Mouse (Mus musculus): ENCODE data around the gene Dbndd2.

Dbndd2 gene

DNA sequence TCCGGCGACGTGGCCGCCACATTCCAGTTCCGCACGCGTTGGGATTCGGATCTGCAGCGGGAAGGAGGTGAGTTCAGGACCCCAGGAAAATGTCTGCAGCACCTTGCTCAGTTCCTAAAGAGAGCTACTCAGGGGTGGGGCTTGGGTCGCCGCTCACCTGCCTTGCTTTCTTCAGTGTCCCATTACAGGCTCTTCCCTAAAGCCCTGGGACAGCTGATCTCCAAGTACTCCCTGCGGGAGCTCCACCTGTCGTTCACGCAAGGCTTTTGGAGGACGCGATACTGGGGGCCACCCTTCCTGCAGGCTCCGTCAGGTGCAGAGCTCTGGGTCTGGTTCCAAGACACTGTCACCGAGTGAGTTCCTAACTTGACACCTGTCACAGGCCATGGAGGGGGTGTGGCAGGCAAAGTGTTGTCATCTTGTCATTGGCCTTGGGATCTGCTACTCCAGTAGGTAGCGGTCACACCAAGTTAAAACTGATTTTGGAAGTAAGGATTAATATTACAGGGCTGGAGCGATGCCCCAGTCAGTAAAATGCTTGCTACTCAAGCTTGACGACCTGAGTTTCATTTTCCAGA is 11.9 kb downstream of the Dbndd2 start:
- in situ Hi-C loops (cut with MboI, MseI): no loop called here

DNA sequence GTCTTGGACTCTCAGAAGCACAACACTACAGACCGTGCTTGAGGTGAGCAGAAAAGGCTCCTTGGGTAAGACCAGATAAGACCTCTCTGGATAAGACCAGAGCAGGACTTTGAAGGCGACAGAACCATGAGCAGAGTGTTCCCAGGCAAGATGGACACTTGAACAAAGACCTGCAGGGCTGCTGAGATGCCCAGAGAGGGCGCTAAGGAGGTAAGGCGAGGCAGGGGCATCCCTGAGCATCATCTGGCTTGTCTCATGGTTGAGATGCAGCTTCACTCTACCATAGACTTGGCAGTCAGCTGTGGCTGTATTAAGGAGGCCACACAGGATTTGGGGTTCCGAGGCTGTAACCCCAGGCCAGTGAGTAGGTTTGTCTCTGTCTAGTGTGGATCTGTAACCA is 13.4 kb downstream of the Dbndd2 start:
- in situ Hi-C loops (cut with MboI, MseI): no loop called here

GRCm38 (mm10) chr2:164500511-164500910 is 14.6 kb downstream of the Dbndd2 start:
- in situ Hi-C loops (cut with MboI, MseI): no loop called here

DNA sequence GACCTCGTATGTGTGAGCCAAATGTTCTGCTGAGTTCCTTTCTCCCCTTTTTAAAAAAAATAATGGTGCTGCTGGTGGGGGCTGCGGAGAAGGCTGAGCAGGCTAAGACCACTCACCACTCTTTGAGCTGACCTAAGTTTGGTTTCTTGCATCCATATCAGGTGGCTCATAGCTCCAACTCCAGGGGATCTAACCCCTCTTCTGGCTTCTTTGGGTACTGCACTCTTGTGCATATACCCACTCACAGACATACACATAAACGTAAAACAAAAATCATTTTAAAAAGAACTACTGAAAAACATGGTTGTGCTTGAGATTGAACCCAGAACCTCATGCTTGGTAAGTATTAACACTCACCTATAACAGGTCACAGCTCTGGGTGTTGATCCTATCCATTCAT is 19.0 kb downstream of the Dbndd2 start:
- in situ Hi-C loops (cut with MboI, MseI): no loop called here

DNA sequence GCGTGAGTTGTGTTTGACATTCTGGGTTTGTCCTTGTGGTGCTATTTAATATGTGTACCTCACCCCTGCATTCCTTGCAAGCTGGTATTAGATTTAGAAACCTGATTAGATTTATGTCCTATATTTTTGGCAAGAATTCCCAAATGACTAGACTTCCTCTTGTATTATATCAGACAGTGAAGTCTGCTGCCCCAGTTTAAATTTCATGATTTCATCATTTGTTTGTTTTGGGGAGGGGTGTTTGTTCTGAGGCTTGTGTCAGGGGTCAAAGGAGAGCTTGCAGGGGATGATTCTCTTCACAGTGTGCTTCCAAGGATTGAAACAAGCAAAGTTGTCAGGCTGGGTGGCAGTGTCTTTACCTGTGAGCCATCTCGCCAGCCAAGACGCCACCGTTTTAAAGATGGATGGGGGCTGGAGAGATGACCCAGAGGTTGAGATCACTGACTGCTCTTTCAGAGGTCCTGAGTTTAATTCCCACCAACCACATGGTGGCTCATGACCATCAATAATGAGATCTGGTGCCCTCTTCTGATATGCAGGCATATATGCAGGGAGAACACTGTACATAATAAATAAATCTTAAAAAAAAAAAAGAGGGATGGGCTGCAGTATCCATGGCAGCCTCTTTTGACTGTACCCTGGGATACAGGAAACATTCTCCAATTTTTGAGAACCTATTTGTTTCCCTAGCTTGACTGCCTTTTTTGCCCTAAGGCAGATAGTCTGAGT is 19.9 kb downstream of the Dbndd2 start:
- in situ Hi-C loops (cut with MboI, MseI): no loop called here

DNA sequence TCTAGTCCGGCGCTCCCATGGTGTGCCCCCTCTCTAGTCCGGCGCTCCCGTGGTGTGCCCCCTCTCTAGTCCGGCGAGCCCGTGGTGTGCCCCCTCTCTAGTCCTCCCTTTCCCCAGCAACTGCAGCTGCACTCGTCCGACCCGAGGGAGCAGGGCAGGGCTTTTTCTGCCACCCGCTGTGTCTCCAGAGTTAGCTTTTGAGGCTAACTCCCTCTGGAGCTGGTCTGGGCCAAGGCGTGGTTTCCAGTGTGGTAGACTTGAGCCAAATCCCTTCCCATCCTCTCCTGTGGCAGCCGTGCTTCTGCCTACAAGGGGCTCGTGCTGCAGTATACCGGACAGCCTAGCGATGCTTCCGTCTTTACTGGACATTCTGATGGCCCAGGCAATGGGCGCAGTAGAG is 21.9 kb downstream of the Dbndd2 start:
- in situ Hi-C loops (cut with MboI, MseI): no loop called here

GRCm38 (mm10) chr2:164510621-164511190 is 24.8 kb downstream of the Dbndd2 start:
- in situ Hi-C loops (cut with MboI, MseI): no loop called here

DNA sequence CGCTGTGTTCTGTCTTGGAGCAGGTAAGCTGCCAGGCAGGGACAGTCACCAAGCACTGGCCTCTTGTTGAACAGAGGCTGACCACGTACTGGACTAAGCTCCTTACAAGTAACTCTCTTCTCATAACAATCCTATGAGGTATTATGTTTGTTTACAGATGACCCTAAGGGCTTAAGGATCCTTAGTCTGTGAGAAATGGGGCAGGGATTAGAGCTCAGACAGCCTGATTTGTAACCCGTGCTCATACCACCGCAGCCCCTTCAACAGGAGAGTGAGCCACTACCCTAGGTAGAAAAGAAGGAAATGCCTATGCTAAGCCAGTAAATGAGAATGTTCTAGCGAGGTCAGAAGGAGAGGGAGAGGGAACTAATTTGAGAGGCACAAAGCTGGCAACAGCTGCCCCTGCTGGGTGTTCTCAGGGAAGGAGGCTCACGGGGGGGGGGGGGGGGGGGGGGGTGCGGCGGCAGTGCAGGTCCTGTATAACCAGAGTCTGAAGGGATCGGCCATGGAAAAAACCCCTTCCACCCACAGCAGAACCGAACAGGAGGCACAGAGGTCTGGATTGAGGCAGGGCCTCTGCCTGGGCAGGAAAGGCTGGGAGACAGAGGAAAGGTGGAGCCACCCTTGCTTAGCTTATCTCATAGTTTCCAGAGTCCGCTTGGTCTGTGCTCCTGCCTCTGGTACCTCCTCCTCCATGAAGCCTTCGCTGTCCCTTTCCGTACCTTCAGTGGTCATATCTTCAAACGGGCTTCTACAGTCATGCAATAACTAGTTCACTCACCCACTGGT is 26.4 kb downstream of the Dbndd2 start:
- in situ Hi-C loops (cut with MboI, MseI): no loop called here

DNA sequence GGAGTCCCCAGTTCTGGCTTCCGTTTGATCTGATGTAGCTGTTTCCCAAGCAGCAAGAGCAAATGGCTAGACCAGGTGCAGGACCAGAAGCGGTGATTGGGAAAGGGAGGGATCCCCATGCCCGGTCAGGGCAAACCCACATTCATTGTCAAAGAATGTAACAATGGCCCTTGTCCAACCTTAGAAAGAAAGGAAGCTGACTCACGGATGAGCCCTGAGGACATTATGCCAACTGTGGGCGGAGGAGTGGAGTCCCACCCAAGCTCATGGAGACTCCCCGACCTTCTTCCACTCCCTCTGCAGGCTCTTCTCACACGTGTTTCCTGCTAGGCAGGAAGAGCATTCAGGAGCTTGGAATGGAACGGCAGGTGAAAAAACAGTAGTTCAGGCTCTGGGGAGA is 27.5 kb downstream of the Dbndd2 start:
- in situ Hi-C loops (cut with MboI, MseI): no loop called here

GRCm38 (mm10) chr2:164514916-164515315 is 29.0 kb downstream of the Dbndd2 start:
- in situ Hi-C loops (cut with MboI, MseI): no loop called here

DNA sequence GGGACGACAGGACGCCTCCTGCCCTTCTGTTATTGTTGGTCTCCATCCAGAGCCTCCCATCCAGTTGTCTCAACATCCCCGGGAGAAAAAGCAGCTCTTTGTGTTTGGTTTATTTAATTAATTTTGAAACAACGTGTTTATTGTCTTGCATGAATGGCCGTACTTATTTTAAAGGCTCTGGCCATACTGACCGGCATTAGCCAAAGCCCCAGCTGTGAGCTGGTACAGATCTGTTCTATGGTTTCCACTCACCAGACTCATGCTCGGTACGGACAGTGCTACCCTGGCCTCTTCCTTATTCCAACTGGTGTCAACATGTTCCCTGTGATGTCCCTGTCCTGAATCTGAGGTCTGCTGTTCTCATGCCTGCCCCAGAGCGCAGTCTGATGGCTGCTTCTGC is 30.0 kb downstream of the Dbndd2 start:
- in situ Hi-C loops (cut with MboI, MseI): no loop called here

- in situ Hi-C loops (cut with MboI, MseI): no loop called here
Observed at GRCm38 (mm10) chr2:164516592-164516991, 30.7 kb downstream of the Dbndd2 start.

GRCm38 (mm10) chr2:164517485-164518221 is 31.7 kb downstream of the Dbndd2 start:
- in situ Hi-C loops (cut with MboI, MseI): no loop called here

DNA sequence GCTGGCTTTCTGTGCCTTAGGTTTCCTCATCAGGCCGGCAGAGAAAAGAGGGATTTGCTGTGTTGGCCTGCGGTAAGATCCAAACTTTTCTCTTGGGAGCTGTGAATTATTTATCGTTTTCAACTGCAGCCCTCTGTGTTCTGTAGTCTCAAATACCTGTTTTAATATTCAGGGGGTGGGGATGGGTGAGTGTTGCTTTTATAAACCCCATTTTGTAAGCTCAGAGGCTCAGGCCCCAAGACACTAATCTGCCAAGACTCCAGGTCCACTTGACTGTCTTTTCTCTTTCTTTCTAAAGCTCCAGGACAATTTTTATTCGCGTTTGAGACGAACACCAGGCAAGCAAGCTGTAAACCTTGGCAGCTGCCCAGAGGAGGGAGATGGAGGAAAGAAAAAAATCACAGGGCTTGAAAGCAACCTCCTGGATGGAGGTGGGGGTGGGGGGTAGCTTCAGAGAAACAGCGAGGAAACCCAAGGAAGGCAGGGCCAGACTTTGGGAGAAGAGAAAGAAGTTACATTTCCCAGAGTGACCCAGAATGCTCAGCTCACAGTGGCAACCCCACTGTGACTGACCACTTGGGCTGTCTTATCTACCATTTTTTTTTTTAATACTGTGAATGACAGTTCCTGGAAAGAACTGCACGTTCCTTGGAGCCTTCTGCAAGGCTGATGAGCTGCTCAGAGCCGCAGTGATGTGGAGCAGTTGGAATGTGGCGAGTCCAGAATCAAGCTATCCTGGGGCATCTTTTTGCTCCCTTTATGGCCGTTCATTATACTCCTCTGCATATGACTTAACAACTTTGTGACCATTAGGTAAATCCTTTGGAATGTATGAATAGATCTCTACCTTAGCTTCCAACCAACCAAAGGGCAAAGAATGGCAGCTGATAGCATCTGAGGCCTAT is 32.6 kb downstream of the Dbndd2 start:
- in situ Hi-C loops (cut with MboI, MseI): no loop called here

DNA sequence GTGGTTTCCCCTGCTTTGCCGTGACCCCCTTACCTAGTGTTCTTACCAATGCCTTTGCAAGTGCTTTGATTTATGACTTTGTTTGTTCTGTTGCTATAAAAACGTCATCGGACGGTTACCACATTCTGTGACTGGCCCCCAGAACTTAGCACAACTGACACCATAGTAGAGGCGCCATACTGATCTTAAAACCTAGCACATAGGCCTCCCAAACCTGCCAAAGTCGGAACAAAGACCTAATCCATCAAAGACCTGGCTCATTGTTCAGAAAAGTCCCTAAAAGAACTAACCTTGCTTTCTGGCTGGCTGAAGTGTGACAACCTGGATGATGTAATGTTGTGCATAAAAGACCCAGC is 33.2 kb downstream of the Dbndd2 start:
- in situ Hi-C loops (cut with MboI, MseI): no loop called here

DNA sequence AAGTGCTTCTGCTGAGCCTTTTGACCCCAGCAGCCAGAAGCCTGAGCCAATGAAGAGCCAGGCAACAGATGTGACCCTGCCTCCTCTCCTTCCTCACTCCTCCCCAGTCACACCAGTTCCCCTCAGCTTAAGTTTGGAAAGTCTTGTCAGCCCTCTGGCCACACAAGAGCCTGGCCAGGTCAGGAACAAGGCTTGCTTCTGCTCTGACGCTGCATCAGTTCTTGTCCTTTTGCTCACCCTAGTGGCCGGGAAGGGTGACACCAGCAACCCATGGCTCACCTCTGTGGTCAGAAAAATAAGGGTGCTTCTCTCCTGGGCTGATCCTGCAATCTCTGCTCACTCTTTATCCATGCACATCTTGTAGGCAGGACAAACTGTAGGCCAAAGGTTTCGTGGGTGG is 34.9 kb downstream of the Dbndd2 start:
- in situ Hi-C loops (cut with MboI, MseI): no loop called here

- in situ Hi-C loops (cut with MboI, MseI): no loop called here
Observed at GRCm38 (mm10) chr2:164521841-164522240, 35.9 kb downstream of the Dbndd2 start.

- in situ Hi-C loops (cut with MboI, MseI): no loop called here
Observed at GRCm38 (mm10) chr2:164522280-164522679, 36.4 kb downstream of the Dbndd2 start.

GRCm38 (mm10) chr2:164523301-164523773 is 37.4 kb downstream of the Dbndd2 start:
- in situ Hi-C loops (cut with MboI, MseI): no loop called here

- in situ Hi-C loops (cut with MboI, MseI): no loop called here
Observed at GRCm38 (mm10) chr2:164528557-164528956, 42.7 kb downstream of the Dbndd2 start.

DNA sequence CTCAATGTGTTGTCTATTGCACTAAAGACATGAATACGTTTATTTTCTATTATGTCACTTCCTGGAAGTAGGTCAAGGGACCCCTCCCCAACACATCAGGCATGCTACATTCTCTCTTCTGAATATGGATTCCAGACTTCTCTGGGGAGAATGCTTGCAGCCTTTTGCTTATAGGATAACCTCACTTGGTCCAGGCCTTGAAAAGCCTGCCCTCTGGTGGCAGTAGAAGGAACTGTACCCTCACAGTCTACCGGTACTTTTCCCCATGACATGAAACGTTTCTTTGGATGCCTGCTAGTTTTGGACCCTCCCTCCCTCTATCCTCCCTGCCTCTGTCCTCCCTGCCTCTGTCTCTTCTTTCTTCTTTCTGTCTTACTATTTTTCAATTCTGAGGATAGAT is 45.3 kb downstream of the Dbndd2 start:
- in situ Hi-C loops (cut with MboI, MseI): no loop called here
